Mouse (Mus musculus) intestine, embryonic 16.5 days (tissue): ENCODE results near the gene B4galnt1. TPM values are rescaled to one million over a fixed set of nuclear protein-coding genes. Genes with fewer than 3 reads are reported as not detected.
A peak's percentile ranks its signal among the peaks of the same experiment; 100 is the strongest.
"Not testable (repeated sequence)": the region's sequence is repeated elsewhere in the genome, so short reads cannot be mapped to it uniquely, and the experiment has no call there.

Experiments
- ATAC-seq: fragments of 200-750 bp; cut with Nextera tagmentation; 2 replicates; pipeline ENCODE4 v1.8.0; 2017; ENCODE audit warnings: moderate TSS enrichment, moderate library complexity
- H3K27ac ChIP-seq: fragments of 300-500 bp; sonication (generic); 2 replicates; pipeline ENCODE4 v1.5.1; 2014; ENCODE audit warnings: mild to moderate bottlenecking, low read length
- H3K27me3 ChIP-seq: fragments of 300-500 bp; sonication (generic); replicated peaks from 2 replicates; pipeline ENCODE4 v1.6.1; 2014; ENCODE audit warnings: low read length, control low read depth, mixed read lengths; ENCODE audit not compliant: control insufficient read depth, insufficient read depth
- H3K36me3 ChIP-seq: fragments of 300-500 bp; sonication (generic); 2 replicates; pipeline ENCODE4 v1.6.1; 2014; ENCODE audit warnings: low read length, control low read depth; ENCODE audit not compliant: control insufficient read depth, insufficient read depth
- H3K4me1 ChIP-seq: fragments of 300-500 bp; sonication (generic); 2 replicates; pipeline ENCODE4 v1.6.1; 2014; ENCODE audit warnings: low read length, control low read depth, mixed read lengths; ENCODE audit not compliant: control insufficient read depth, insufficient read depth
- H3K4me2 ChIP-seq: fragments of 300-500 bp; sonication (generic); 2 replicates; pipeline ENCODE4 v1.6.1; 2014; ENCODE audit warnings: low read depth, low read length, control low read depth
- H3K4me3 ChIP-seq: fragments of 300-500 bp; sonication (generic); 2 replicates; pipeline ENCODE4 v1.5.1; 2014; ENCODE audit warnings: mild to moderate bottlenecking, low read length
- H3K9ac ChIP-seq: fragments of 300-500 bp; sonication (generic); 2 replicates; pipeline ENCODE4 v1.6.1; 2014; ENCODE audit warnings: low read depth, low read length
- H3K9me3 ChIP-seq: fragments of 300-500 bp; sonication (generic); 2 replicates; pipeline ENCODE4 v1.6.1; 2016; ENCODE audit warnings: low read length, control low read depth; ENCODE audit not compliant: control insufficient read depth
- WGBS: fragments of 180-500 bp; shearing (Covaris S2); extraction: QIAGEN DNeasy Blood & Tissue Kit; methylation state at CpG from one replicate; pipeline ENCODE4 v1.1.7; 2014; 5-methylcytosine and 5-hydroxymethylcytosine counted together
- polyA plus RNA-seq: library from polyadenylated mRNA; unstranded; fragments of >200 nt; fragmentation: Nextera tagmentation; extraction: Ambion mirVana; gene quantifications from 2 replicates; pipeline ENCODE4 v1.2.1, GENCODE M21; 2015

Gene B4galnt1
- polyA plus RNA-seq, 1 experiment from 2014 or later, result 65.6 TPM

- ATAC-seq, H3K9me3 ChIP-seq, H3K27ac ChIP-seq, H3K27me3 ChIP-seq, H3K36me3 ChIP-seq, H3K9ac ChIP-seq, H3K4me2 ChIP-seq, H3K4me3 ChIP-seq: not testable (repeated sequence)
- H3K4me1 ChIP-seq, result peaks cover 11% of the 10 kb centered on the region
- 78% methylated on average over 10 of the region's 10 CpGs for WGBS
Observed at GRCm38 (mm10) chr10:127152556-127152955, 12.5 kb upstream of the B4galnt1 start.

GRCm38 (mm10) chr10:127153323-127153722 lies 11.7 kb upstream of the B4galnt1 start:
- no peak overlapping the region for H3K27ac ChIP-seq
- no peak for ATAC-seq

GRCm38 (mm10) chr10:127154241-127154640 lies 10.8 kb upstream of the B4galnt1 start:
- no peak overlapping the region for H3K4me3 ChIP-seq
- no peaks in the 10 kb centered on the region for H3K27me3 ChIP-seq
- H3K36me3 ChIP-seq, result no peaks in the 10 kb centered on the region
- no peak overlapping the region for H3K4me2 ChIP-seq
- no peak overlapping the region for H3K9ac ChIP-seq
- no peaks in the 10 kb centered on the region for H3K9me3 ChIP-seq
- no peak overlapping the region for H3K27ac ChIP-seq
- peaks cover 13% of the 10 kb centered on the region for H3K4me1 ChIP-seq
- 69% methylated on average over 2 of the region's 2 CpGs for WGBS
- ATAC-seq, result peak; percentile 40

More at GRCm38 (mm10) chr10:127153323-127153722, 11.7 kb upstream of the B4galnt1 start:
- 92% methylated on average over 7 of the region's 7 CpGs for WGBS
- H3K9ac ChIP-seq, result no peak overlapping the region
- no peaks in the 10 kb centered on the region for H3K9me3 ChIP-seq
- H3K4me1 ChIP-seq, result peaks cover 13% of the 10 kb centered on the region
- no peaks in the 10 kb centered on the region for H3K27me3 ChIP-seq
- no peak overlapping the region for H3K4me2 ChIP-seq
- no peaks in the 10 kb centered on the region for H3K36me3 ChIP-seq
- no peak overlapping the region for H3K4me3 ChIP-seq

DNA sequence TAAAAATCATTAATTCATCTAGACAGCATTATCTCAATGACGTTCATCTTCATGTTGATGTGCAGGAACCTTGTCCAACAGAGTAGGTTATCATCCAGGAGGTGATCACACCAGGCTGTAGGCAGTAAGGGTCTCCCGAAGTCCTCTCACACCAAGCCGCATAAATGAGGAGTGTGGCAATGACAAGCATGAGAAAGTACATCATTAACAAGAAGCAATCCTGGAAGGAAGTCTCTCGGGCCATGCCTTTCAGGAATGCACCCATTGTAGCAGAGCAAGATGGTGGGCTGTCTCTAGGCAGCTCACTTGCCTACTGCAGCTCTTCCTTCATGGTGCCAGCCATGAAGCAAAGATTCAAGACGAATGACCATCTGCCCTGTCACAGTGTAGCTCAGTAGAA lies 10.4 kb upstream of the B4galnt1 start:
- Histone ChIP-seq H3K9ac (no peak overlapping the region), H3K4me3 (no peak overlapping the region), H3K9me3 (no peaks in the 10 kb centered on the region), H3K4me1 (peaks cover 13% of the 10 kb centered on the region), H3K36me3 (no peaks in the 10 kb centered on the region), H3K27ac (no peak overlapping the region), H3K27me3 (no peaks in the 10 kb centered on the region), H3K4me2 (no peak overlapping the region)
- WGBS, result 80% methylated on average over 5 of the region's 5 CpGs
- 0 out of 2 replicates have a peak, but pooled peaks have one; percentile 10 for ATAC-seq

GRCm38 (mm10) chr10:127156089-127156488 lies 8.9 kb upstream of the B4galnt1 start:
- ATAC-seq, result peak; percentile 52
- 66% methylated on average over 1 of the region's 1 CpGs for WGBS
- Histone ChIP-seq H3K27me3 (no peaks in the 10 kb centered on the region), H3K36me3 (no peaks in the 10 kb centered on the region), H3K4me1 (peaks cover 10% of the 10 kb centered on the region), H3K9ac (no peak overlapping the region), H3K9me3 (no peaks in the 10 kb centered on the region), H3K27ac (peak overlapping the region; percentile 76), H3K4me2 (no peak overlapping the region), H3K4me3 (no peak overlapping the region)

GRCm38 (mm10) chr10:127156511-127156910 lies 8.5 kb upstream of the B4galnt1 start:
- Histone ChIP-seq H3K27me3 (no peaks in the 10 kb centered on the region), H3K4me3 (no peak overlapping the region), H3K27ac (peak overlapping the region; percentile 3; the same call in 1 of the 2 replicates), H3K4me1 (peaks cover 10% of the 10 kb centered on the region), H3K9me3 (no peaks in the 10 kb centered on the region), H3K4me2 (no peak overlapping the region), H3K9ac (no peak overlapping the region), H3K36me3 (no peaks in the 10 kb centered on the region)
- 47% methylated on average over 1 of the region's 1 CpGs for WGBS
- no peak for ATAC-seq

DNA sequence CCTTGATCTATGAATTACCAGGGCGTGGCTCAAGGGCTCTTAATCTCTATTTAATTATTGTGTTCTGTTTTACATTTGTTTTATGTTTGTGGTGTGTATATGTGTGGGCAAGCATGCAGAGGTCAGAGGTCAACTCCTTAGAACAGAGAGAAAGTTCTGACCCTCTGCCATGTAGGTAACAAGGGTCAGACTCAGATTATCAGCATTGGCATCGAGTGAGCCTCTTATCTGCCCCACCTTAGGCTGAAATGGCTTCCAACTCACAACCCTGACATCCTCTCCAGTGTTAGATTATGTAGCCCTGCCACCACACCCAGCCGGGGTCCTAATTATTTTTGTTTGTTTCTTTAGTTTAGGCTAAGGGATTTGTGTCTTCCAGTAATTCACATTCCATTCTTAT lies 6.6 kb upstream of the B4galnt1 start:
- Histone ChIP-seq H3K27me3 (no peaks in the 10 kb centered on the region), H3K4me2 (no peak overlapping the region), H3K4me1 (peaks cover 14% of the 10 kb centered on the region), H3K36me3 (no peaks in the 10 kb centered on the region), H3K9me3 (no peaks in the 10 kb centered on the region), H3K4me3 (no peak overlapping the region), H3K27ac (no peak overlapping the region), H3K9ac (no peak overlapping the region)
- ATAC-seq, result peak; percentile 24; the same call in 1 of the 2 replicates
- WGBS, result 58% methylated on average over 3 of the region's 3 CpGs

DNA sequence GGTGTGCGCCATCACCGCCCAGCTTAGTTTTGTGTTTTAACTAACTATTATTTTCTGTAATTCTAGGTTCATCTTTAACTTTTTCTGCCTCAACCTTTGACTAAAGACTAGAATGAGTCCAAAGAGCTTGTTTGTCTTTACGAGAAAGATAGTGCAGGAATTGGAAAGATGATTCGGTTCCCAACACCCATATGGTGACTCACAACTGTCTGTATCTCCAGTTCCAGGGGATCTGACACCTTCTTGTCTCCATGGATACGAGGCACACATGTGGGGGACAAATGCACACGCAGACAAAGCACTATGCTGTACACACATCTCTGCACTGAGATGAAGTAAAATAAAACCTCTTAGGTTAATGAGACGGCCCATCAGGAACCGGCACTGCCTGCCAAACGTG lies 4.9 kb upstream of the B4galnt1 start:
- H3K27ac ChIP-seq, result no peak overlapping the region
- H3K9me3 ChIP-seq, result no peaks in the 10 kb centered on the region
- WGBS, result 77% methylated on average over 9 of the region's 9 CpGs
- H3K4me3 ChIP-seq, result no peak overlapping the region
- no peak for ATAC-seq
- H3K36me3 ChIP-seq, result no peaks in the 10 kb centered on the region
- no peak overlapping the region for H3K4me2 ChIP-seq
- H3K27me3 ChIP-seq, result no peaks in the 10 kb centered on the region
- H3K4me1 ChIP-seq, result peaks cover 14% of the 10 kb centered on the region; the same call in 1 of the 2 replicates
- H3K9ac ChIP-seq, result no peak overlapping the region

- Histone ChIP-seq H3K9ac (no peak overlapping the region), H3K4me1 (peaks cover 12% of the 10 kb centered on the region; the same call in 1 of the 2 replicates), H3K4me3 (no peak overlapping the region), H3K36me3 (no peaks in the 10 kb centered on the region), H3K9me3 (no peaks in the 10 kb centered on the region), H3K27me3 (no peaks in the 10 kb centered on the region), H3K4me2 (no peak overlapping the region), H3K27ac (no peak overlapping the region)
- ATAC-seq, result no peak
- 71% methylated on average over 3 of the region's 3 CpGs for WGBS
Observed at GRCm38 (mm10) chr10:127160728-127161127, 4.3 kb upstream of the B4galnt1 start.

DNA sequence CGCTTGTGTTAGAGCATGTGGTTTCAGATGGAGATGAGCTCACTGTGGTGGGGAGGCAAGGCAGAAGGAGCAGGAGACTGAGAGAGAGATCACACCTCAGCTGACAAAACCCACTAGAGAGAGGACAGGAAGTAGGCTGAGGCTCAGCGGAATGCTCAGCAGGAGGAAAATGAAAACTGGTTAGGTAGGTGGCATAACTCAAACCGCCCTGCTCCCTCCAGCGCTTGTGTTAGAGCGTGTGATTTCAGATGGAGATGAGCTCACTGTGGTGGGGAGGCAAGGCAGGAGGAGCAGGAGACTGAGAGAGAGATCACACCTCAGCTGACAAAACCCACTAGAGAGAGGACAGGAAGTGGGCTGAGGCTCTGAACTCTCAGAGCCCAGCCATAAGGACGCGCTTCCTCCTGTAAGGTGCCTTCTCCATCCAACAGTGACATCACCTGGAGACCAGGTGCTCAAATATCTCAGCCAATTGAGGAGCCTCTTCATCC lies 2.2 kb upstream of the B4galnt1 start:
- 42% methylated on average over 7 of the region's 7 CpGs for WGBS
- not testable (repeated sequence) for H3K36me3 ChIP-seq, ATAC-seq, H3K4me3 ChIP-seq, H3K4me2 ChIP-seq, H3K9me3 ChIP-seq, H3K9ac ChIP-seq, H3K4me1 ChIP-seq, H3K27ac ChIP-seq, H3K27me3 ChIP-seq
